Mouse (Mus musculus) hindbrain, embryonic 10.5 days (tissue): ENCODE measurements at regions not wholly inside any gene's neighbourhood (a gene's known extent, or its start where the extent isn't known, plus 50 kb on each side); places are given as distances from the start of the nearest gene placed in this dataset.

ENCODE experiments used
- DNase-seq: peaks from one replicate; pipeline ENCODE4 v3.0.0-alpha.2; 2017; ENCODE audit warnings: low spot score
- H3K27ac ChIP-seq: fragments of 300-500 bp; sonication (generic); 2 replicates; pipeline ENCODE4 v1.5.1; 2016; ENCODE audit warnings: mild to moderate bottlenecking, moderate library complexity
- H3K27me3 ChIP-seq: fragments of 300-500 bp; sonication (generic); 2 replicates; pipeline ENCODE4 v1.6.1; 2016; ENCODE audit warnings: mild to moderate bottlenecking; ENCODE audit not compliant: poor library complexity, insufficient read depth, severe bottlenecking
- H3K36me3 ChIP-seq: fragments of 300-500 bp; sonication (generic); 2 replicates; pipeline ENCODE4 v1.6.1; 2016; ENCODE audit warnings: mild to moderate bottlenecking, moderate library complexity
- H3K4me1 ChIP-seq: fragments of 300-500 bp; sonication (generic); replicated peaks from 2 replicates; pipeline ENCODE4 v1.6.1; 2016; ENCODE audit warnings: mild to moderate bottlenecking
- H3K4me3 ChIP-seq: fragments of 300-500 bp; sonication (generic); 2 replicates; pipeline ENCODE4 v1.5.1; 2016; ENCODE audit warnings: mild to moderate bottlenecking, moderate library complexity
- H3K9me3 ChIP-seq: fragments of 300-500 bp; sonication (generic); 2 replicates; pipeline ENCODE4 v1.6.1; 2016; ENCODE audit warnings: mild to moderate bottlenecking, moderate library complexity
- WGBS: fragments of 180-500 bp; shearing (Covaris S2); methylation state at CpG from one replicate; pipeline ENCODE4 v1.1.7; 2016; 5-methylcytosine and 5-hydroxymethylcytosine counted together

- DNase-seq: peak; percentile 63
- Histone ChIP-seq H3K36me3 (no peaks in the 10 kb centered on the region), H3K4me1 (peaks cover 65% of the 10 kb centered on the region), H3K27ac (peak overlapping the region; percentile 13; the same call in 1 of the 2 replicates), H3K4me3 (peak overlapping the region; percentile 52), H3K27me3 (peaks cover 90% of the 10 kb centered on the region), H3K9me3 (no peaks in the 10 kb centered on the region)
- WGBS: under 1% methylated on average over 33 of the region's 33 CpGs
Observed at GRCm38 (mm10) chr14:61686821-61687341, 79.6 kb downstream of the Kcnrg start.

- peak; percentile 24 for DNase-seq
- Histone ChIP-seq H3K36me3 (no peaks in the 10 kb centered on the region), H3K27me3 (peaks cover 96% of the 10 kb centered on the region), H3K9me3 (no peaks in the 10 kb centered on the region), H3K4me3 (peak overlapping the region; percentile 52), H3K4me1 (peaks cover 63% of the 10 kb centered on the region), H3K27ac (no peak overlapping the region)
- under 1% methylated on average over 15 of the region's 15 CpGs for WGBS
Observed at GRCm38 (mm10) chr14:61687346-61688012, 80.2 kb downstream of the Kcnrg start.

GRCm38 (mm10) chr14:61688013-61688520 is 80.8 kb downstream of the Kcnrg start:
- H3K4me1 ChIP-seq: peaks cover 57% of the 10 kb centered on the region
- H3K27me3 ChIP-seq: peaks cover 98% of the 10 kb centered on the region
- no peak overlapping the region for H3K4me3 ChIP-seq
- no peak overlapping the region for H3K27ac ChIP-seq
- 4% methylated on average over 11 of the region's 11 CpGs for WGBS
- H3K9me3 ChIP-seq: no peaks in the 10 kb centered on the region
- H3K36me3 ChIP-seq: no peaks in the 10 kb centered on the region
- DNase-seq: no peak

GRCm38 (mm10) chr14:61688666-61689065 is 81.4 kb downstream of the Kcnrg start:
- Histone ChIP-seq H3K4me3 (peak overlapping the region; percentile 45; the same call in 1 of the 2 replicates), H3K4me1 (peaks cover 51% of the 10 kb centered on the region), H3K27me3 (peaks cover 92% of the 10 kb centered on the region), H3K27ac (no peak overlapping the region), H3K36me3 (no peaks in the 10 kb centered on the region), H3K9me3 (no peaks in the 10 kb centered on the region)
- WGBS: 1% methylated on average over 9 of the region's 9 CpGs
- DNase-seq: peak; percentile 32

- Histone ChIP-seq H3K36me3 (no peaks in the 10 kb centered on the region), H3K27me3 (peaks cover 86% of the 10 kb centered on the region), H3K9me3 (no peaks in the 10 kb centered on the region), H3K27ac (no peak overlapping the region), H3K4me3 (peak overlapping the region; percentile 45), H3K4me1 (peaks cover 45% of the 10 kb centered on the region)
- DNase-seq: peak; percentile 57
- under 1% methylated on average over 21 of the region's 21 CpGs for WGBS
Observed at GRCm38 (mm10) chr14:61689281-61689680, 82.0 kb downstream of the Kcnrg start.

GRCm38 (mm10) chr14:61689776-61690175 is 82.5 kb downstream of the Kcnrg start:
- Histone ChIP-seq H3K9me3 (no peaks in the 10 kb centered on the region), H3K27ac (no peak overlapping the region), H3K27me3 (peaks cover 82% of the 10 kb centered on the region), H3K36me3 (no peaks in the 10 kb centered on the region), H3K4me3 (peak overlapping the region; percentile 45), H3K4me1 (peaks cover 40% of the 10 kb centered on the region)
- DNase-seq: no peak
- whole genome bisulfite sequencing: 4% methylated on average over 24 of the region's 24 CpGs

GRCm38 (mm10) chr14:61691785-61692372 is 84.6 kb downstream of the Kcnrg start:
- peaks cover 68% of the 10 kb centered on the region for H3K27me3 ChIP-seq
- peaks cover 22% of the 10 kb centered on the region for H3K4me1 ChIP-seq
- H3K36me3 ChIP-seq: no peaks in the 10 kb centered on the region
- no peak for DNase-seq
- H3K4me3 ChIP-seq: no peak overlapping the region
- H3K27ac ChIP-seq: no peak overlapping the region
- H3K9me3 ChIP-seq: no peaks in the 10 kb centered on the region
- WGBS: 86% methylated on average over 6 of the region's 6 CpGs

- no peaks in the 10 kb centered on the region for H3K9me3 ChIP-seq
- peaks cover 39% of the 10 kb centered on the region for H3K27me3 ChIP-seq
Observed at GRCm38 (mm10) chr14:61694796-61695195, 87.5 kb downstream of the Kcnrg start.

GRCm38 (mm10) chr14:61696290-61696842 is 89.1 kb downstream of the Kcnrg start:
- no peak overlapping the region for H3K4me3 ChIP-seq
- H3K27me3 ChIP-seq: peaks cover 23% of the 10 kb centered on the region
- 56% methylated on average over 7 of the region's 7 CpGs for WGBS

More at GRCm38 (mm10) chr14:61694796-61695195, 87.5 kb downstream of the Kcnrg start:
- 89% methylated on average over 3 of the region's 3 CpGs for WGBS
- H3K27ac ChIP-seq: no peak overlapping the region
- H3K36me3 ChIP-seq: no peaks in the 10 kb centered on the region
- peaks cover 8% of the 10 kb centered on the region for H3K4me1 ChIP-seq
- no peak overlapping the region for H3K4me3 ChIP-seq
- DNase-seq: no peak

GRCm38 (mm10) chr14:61696886-61697554 is 89.8 kb downstream of the Kcnrg start:
- WGBS: 80% methylated on average over 13 of the region's 13 CpGs
- no peak for DNase-seq
- Histone ChIP-seq H3K27me3 (peaks cover 16% of the 10 kb centered on the region), H3K9me3 (no peaks in the 10 kb centered on the region), H3K4me3 (no peak overlapping the region), H3K4me1 (peaks cover 7% of the 10 kb centered on the region; the same call in 1 of the 2 replicates), H3K36me3 (no peaks in the 10 kb centered on the region), H3K27ac (no peak overlapping the region)

More at GRCm38 (mm10) chr14:61696290-61696842, 89.1 kb downstream of the Kcnrg start:
- Histone ChIP-seq H3K27ac (no peak overlapping the region), H3K36me3 (no peaks in the 10 kb centered on the region), H3K4me1 (peaks cover 7% of the 10 kb centered on the region; the same call in 1 of the 2 replicates), H3K9me3 (no peaks in the 10 kb centered on the region)
- no peak for DNase-seq

- H3K27ac ChIP-seq: no peak overlapping the region
- H3K4me1 ChIP-seq: peaks cover 7% of the 10 kb centered on the region; the same call in 1 of the 2 replicates
- no peaks in the 10 kb centered on the region for H3K36me3 ChIP-seq
- no peaks in the 10 kb centered on the region for H3K9me3 ChIP-seq
- H3K27me3 ChIP-seq: peaks cover 10% of the 10 kb centered on the region; the same call in 1 of the 2 replicates
- WGBS: 69% methylated on average over 10 of the region's 10 CpGs
- H3K4me3 ChIP-seq: no peak overlapping the region
- DNase-seq: no peak
Observed at GRCm38 (mm10) chr14:61697704-61698103, 90.4 kb downstream of the Kcnrg start.

- no peak overlapping the region for H3K4me3 ChIP-seq
- DNase-seq: no peak
- no peaks in the 10 kb centered on the region for H3K9me3 ChIP-seq
- 63% methylated on average over 12 of the region's 12 CpGs for WGBS
- H3K4me1 ChIP-seq: peaks cover 7% of the 10 kb centered on the region; the same call in 1 of the 2 replicates
- no peak overlapping the region for H3K27ac ChIP-seq
- H3K36me3 ChIP-seq: no peaks in the 10 kb centered on the region
- H3K27me3 ChIP-seq: peaks cover 8% of the 10 kb centered on the region; the same call in 1 of the 2 replicates
Observed at GRCm38 (mm10) chr14:61698358-61699055, 91.2 kb downstream of the Kcnrg start.
